Mouse (Mus musculus): ENCODE results near the gene Mybph.

DNA sequence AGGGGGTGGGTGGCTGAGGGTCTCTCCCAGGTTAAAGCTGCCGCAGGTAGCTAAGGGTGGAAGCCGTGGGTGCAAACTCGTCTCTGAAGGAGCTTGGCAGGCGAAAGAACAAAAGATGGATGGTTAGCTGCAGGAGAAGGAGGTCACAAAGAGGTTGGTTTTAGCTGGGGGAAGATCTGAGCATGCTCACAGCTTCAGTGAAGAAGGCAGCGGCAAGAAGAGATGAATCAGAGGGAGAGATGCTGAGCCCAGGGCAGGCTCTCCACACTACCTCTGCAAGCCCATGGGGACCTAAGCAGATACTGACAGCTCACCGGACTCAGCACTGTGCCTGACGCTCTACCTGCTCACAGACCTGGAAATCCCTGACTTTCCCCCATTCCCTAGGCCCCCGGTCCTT is 48.0 kb downstream of the Mybph start:
- no peak for TF ChIP-seq CTCF (IDR thresholded peaks at IDR 0.05; ENCODE audit: low read depth, low read length)
- TF ChIP-seq POLR2A (IDR thresholded peaks at IDR 0.05; ENCODE audit: extremely low read depth, insufficient read depth, low read length), result no peak
